Mouse (Mus musculus): Measurements from ENCODE around the gene Dlx3.
A peak's percentile ranks its signal among the peaks of the same experiment; 100 is the strongest.

Dlx3 gene

GRCm38 (mm10) chr11:95119990-95120632 lies at the start of gene Dlx3:
Dlx3 (plus strand) TSS chr11:95120119.
- no peak for DNase-seq (ENCODE audit: low spot score in 2 of 2)

DNA sequence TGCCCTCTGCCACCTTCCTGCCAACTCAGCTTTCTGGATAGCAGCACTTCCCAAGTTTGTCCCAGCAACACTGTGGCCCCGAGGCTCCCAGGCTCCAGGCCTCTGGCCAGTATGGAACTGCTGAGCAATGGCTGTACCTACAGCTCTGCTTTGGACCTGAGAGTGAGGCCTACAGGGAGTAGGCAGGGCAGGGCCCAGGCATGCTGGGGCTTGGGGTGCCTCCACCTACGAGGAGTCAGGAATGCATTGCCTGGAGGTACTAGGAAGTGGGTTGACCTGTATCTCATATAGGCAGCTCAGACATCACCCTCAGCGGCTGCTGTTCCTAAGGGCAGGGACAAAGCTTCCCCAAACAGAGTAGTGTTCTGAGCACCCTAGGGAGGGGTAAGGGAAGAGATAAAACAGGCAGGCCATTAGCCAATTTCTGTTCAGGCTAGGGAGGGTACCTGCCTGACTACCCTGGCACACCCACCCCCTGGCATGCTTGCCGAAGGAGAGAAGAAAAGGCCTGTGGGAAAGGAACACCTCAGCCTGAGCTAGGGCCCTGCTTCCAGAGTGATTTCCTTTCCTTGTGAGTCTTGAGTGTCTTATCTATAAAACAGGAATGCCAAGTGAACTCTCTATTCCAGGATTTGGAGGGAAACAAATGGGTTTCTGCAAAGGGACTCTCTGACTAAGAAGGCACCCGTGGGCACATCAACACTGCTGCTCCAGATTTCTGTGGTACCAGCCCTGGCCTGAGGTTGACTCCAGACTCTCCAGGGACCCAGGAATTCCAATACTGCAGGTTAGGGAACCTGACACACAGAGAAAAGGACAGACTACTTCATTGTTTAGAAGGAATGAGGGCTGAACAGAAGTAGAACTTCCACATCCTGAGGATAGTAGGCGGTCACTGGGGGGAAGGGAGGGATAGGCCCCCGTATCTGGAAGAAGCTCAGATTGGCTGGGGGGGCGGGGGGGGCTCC lies 49.5 kb upstream of the Dlx3 start:
- no peak for DNase-seq (ENCODE audit: low spot score in 2 of 2)

DNA sequence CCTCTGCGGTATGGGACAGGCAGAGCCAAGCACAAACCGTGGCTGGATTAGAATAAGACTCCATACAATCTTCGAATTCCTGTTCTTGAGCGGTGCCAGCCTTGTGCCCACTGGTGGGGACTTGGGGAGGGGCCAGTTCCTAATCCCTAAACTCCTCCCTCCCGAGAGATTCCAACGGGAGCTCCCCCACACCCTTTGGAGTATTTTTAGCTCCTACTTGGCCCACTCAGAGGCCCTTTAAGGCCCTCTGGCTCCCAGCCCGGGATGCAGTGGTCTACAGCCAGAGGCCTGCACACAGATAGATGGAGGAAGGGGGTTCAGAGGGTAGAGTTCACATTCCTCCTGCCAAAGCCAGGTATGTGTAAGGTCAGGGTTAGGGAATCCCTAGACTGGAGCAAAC lies 48.7 kb upstream of the Dlx3 start:
- no peak for DNase-seq (ENCODE audit: low spot score in 2 of 2)

DNA sequence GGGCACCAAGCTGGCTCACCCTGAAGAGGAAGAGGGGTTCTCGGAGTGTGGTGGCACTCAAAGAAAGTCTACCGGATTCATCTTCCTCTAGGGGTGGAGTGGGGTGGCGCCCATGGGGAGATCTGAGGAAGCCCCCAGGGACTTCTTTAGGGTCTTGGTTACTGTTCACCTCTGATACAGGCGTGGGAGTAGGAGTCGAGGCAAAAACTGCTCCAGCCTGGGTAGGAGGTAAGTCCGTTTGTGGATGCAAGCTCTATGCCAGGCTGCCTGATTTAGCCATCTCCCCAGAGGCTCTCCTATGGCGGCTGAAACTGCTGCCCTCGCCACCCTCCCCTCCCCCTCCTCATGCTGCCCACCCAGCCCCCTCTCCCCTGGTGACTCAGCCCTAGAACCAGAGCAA lies 47.8 kb upstream of the Dlx3 start:
- no peak for DNase-seq (ENCODE audit: low spot score in 2 of 2)

DNA sequence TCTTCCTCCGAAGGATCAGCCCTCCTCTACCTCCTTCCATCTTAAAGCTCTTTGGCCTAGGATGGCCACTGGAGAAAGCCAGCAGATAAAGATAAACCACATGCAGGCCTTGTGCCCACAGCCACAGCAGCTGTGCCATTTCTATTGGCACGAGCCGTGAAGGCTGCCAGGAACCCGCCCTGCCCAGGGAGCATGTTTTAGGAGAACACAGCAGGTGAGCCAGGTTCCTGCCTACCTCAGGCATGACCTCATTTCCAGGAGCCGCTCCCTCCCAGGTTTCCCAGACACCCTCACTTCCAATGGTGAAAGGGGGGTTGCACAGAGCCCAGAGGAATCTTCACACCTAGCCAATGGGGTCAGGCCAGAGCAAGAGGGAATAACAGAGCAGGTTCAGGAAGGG lies 47.1 kb upstream of the Dlx3 start:
- DNase-seq (ENCODE audit: low spot score in 2 of 2), result no peak

DNA sequence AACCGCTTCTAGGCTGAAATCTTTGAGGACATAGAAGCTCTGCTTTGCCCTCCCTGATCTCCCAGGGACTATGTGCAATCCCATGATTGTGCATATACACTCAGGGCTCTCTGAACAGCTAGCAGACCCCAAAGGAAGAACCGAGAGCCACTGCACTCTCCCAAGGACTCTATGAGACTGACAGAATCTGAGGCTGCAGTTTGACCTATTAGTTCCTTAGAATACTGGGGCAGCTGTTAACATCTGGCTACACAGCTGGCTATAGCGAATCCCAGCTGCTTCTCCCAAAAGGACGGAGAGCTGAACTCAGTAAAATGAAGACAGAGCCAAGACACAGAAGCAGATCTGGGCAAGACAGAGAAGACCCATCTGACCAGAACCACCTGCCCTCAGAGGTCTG lies 46.1 kb upstream of the Dlx3 start:
- no peak for DNase-seq (ENCODE audit: low spot score in 2 of 2)

- no peak for DNase-seq (ENCODE audit: low spot score in 2 of 2)
Observed at GRCm38 (mm10) chr11:95074694-95075093, 45.2 kb upstream of the Dlx3 start.

DNA sequence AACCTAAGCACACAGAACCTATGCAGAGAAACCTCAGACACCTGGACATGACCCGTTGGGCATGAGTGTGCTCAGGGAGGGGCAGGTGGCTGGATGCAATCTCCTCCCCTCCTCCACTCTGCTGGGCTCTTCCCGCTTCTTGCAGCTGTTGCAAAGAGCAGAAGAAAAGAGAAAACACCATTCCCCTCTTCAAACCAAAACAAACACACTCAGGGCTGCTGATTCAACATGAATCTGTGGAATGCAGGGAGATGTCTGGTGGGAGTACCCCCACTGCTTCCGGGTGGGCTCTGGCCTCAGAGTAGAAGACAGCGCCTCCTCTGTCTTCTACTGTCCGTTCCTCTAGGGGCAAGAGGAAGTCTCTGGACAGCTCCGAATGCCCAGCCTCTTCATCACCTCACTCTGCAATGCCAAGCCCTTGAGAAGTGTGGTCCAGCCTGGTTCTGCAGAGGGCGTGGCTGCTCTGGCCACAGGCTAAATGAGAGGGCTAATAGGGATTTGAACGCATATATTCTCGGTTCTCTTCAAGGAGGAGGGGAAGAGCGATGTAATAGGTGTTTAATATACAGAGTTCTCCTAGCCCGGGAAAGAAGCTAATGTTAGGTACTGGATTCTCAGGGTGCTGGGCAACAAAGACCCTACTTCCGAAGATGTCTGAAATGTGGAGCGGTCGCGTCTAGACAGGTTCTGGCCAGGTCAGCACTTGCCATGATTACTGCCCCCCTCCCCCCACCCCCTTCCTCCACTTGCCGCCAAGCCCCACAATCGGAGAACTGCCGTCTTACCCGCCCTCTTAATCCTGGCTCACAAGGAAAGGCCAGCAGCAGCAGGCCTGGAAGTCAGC lies 44.5 kb upstream of the Dlx3 start:
- DNase-seq (ENCODE audit: low spot score in 2 of 2), result no peak

DNA sequence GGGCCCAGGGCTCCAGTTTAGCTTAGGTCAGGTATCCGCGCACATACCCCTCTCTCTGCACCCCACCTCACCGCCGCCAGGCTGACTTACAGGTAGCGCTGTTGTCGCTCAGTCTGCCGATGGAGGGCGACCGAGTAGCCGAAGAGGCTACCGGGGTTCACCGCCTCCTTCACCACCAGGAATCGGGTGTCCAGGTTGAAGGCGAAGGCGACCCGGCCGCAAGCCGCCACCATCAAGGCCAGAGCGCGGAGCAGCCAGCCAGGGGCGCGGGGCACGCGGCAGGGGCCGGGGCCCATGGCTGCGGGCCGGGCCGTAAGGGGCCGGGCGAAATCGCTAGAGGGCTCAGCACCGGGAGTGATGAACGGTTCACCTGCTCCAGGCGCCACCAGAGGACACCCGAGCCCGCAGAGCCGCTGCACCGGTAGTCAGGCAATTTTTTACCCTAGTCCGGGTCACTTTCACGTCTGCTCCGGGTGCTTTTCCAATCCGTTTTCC lies 43.8 kb upstream of the Dlx3 start:
- DNase-seq (ENCODE audit: low spot score in 2 of 2), result peak; percentile 47 to 50

DNA sequence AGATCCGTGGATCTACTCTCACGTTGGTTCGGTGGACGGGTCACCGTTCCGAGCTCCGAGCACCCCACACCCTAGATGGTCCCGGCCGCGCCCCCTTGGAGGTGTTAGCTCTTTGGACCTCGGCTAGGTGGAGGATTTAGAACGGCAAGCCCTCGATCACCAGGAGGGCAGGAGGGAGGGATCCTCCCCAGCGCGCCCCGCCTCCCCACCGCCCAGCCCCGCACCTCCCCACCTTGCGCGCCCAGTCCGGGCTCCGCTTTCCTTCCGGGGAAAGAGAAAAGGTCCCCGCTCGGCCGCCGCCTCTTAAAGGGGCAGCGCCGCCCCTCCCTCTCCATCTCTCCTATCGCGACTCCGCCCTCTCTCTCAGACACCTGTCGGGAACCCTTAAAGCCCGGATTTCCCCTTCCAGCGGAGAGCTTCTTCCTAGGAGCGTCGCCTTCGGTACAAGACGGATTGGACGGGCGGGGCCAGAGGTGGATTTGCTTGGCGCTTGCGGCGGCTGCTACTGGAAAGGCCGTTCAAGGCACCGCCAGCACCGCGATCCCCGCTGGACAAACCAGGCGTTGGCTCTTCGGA lies 43.3 kb upstream of the Dlx3 start, which contains the start of gene Itga3:
Gene Itga3 (minus strand): TSS at position 266 of the 576 bp plus-strand sequence.
- peak; percentile 56 to 66 for DNase-seq (ENCODE audit: low spot score in 2 of 2)

DNA sequence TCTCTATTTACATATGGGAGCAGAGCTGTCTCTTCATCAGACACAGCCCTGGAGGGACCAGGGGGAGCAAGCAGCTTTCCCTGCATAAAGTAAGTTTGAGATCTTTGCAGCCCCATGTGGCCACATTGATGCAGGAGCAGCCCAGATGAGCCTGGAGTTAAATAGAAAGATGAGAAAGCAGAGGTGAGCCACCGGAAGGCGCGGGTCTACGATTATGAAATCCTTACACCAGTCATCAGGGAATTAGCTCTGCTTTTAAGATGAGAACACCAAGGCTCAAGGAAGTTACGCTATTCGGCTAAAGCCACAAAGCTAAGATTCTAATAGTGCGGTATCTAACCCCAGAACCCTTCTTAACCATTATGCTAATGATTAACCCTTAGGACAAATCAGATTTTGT lies 42.0 kb upstream of the Dlx3 start:
- DNase-seq (ENCODE audit: low spot score in 2 of 2), result no peak

GRCm38 (mm10) chr11:95079256-95079875 lies 40.6 kb upstream of the Dlx3 start:
- no peak for DNase-seq (ENCODE audit: low spot score in 2 of 2)

DNA sequence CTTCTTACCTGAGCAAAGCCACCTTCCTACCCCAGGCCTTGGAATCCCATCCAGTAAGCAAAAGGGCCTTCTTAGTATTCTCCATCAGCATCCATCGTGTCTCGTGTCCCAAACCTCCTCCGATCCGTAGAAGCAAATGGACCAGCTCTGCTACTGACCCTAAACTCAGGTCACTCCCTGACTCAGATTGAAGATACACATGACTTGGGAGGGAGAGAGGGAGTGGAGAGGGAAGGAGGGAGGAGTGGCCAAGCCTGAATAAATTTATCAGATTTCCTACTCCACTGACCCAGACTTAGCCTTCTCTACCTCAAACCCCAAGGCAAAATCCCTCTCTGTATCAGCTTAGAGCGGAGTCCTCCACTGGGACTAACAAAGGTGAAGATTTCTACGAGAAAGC lies 39.1 kb upstream of the Dlx3 start:
- no peak for DNase-seq (ENCODE audit: low spot score in 2 of 2)

DNA sequence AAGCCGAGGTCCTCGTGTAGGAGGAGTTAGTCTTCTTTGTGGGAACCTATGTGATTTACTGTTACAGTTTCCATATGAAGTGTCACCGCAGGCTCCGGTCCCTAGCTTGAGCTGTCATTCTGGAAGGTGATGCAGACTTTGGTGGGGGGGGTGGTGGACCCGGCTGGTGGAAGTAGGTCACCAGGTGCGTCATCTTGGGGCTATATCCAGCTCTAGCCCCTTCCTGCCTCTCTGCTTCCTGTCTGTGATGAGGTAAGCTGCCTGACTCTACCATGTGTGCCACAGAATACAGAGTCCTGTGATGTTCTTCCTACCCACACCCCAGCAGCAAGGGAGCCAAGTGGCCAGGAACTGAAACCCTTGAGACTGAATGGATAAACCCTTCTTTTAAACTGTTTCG lies 37.0 kb upstream of the Dlx3 start:
- DNase-seq (ENCODE audit: low spot score in 2 of 2), result no peak

DNA sequence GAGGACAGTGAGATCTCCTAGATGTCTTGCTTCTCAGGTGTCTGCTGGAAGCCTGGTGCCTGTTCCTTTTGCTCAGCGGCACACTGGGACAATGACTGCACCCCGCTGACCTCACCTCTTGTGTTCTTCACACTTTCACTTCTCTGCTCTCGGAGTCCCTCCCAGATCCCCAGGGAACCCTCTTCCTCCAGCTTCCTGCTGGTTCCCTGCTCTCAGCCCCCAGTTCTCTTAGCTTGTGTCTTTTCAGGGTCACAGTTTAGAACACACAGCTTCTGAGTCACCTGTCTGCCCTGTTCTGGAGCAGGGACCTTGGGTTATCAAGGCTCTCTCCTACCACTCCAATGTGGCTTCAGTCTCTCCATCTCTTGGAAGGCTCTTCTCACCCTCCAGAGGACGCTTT lies 35.7 kb upstream of the Dlx3 start:
- no peak for DNase-seq (ENCODE audit: low spot score in 2 of 2)

GRCm38 (mm10) chr11:95084811-95085382 lies 35.0 kb upstream of the Dlx3 start:
- DNase-seq (ENCODE audit: low spot score in 2 of 2), result no peak

GRCm38 (mm10) chr11:95085710-95086109 lies 34.2 kb upstream of the Dlx3 start:
- no peak for DNase-seq (ENCODE audit: low spot score in 2 of 2)

DNA sequence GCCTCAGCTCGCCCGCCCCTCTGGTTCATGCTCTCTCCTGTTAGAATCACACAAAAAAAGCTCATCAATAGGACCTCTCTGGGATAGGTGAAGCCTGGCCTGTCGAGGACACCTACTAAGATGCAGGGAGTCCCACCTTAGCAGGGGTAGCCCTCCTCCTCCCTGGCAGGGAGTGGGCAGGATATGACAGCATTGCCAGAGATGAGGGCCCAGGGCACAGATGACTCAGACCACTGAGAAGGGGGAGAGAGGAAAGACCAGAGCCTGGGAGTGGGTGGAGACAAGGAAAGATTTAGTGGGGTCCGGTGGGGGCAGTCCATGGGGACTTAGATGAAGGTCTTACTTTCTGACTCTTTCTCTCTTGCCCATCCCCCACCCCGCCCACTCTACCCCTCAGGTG lies 33.7 kb upstream of the Dlx3 start:
- no peak for DNase-seq (ENCODE audit: low spot score in 2 of 2)

DNA sequence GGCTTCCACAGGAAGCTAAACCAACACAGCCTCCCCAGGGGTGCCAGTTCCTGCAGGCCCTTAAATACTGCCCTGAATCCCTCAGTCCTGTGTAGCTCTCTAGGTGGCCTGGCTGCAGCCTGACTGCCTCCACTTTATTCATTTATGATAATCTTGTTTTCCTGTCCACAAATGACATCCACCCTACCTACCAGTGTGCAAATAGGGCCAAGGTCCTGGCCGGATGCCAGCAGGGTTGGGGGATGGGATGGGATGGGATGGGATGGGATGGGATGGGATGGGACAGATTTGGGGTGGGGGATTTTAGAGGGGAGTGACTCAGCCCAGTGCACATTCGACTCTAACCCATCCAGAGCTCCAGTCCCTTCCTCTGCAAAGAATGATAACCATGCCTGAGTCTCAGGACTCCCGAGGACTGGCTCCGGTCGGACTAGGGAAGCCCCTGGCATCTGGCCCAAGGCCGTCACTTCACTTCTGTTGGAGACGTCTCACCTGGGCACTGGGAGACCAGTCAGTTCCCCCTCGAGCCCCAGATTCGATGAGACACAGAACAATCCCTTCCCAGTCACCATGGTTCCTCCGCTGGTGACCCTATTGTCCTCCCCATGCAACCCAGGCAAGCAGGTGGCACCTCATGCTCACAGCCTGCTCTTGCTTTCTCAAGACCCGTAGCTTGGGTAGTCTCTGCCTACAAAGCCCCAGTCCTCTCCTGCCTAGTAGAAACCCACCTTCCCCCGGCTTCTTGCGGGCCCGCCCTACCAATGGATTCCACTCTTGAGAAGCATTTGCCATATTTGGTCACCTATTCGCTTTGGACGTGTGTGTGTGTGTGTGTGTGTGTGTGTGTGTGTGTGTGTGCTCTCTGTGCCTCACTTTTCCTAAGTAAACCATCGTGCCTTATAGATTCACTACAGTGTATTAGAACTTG lies 32.4 kb upstream of the Dlx3 start:
- no peak for DNase-seq (ENCODE audit: low spot score in 2 of 2)

- DNase-seq (ENCODE audit: low spot score in 2 of 2), result no peak
Observed at GRCm38 (mm10) chr11:95088286-95088685, 31.6 kb upstream of the Dlx3 start.

Data from frontal cortex, postnatal 36 days (tissue).